Mouse (Mus musculus): ENCODE measurements around the gene Tent4b. TPM values are rescaled to one million over a fixed set of nuclear protein-coding genes. Genes with fewer than 3 reads are reported as not detected.

The Tent4b gene
- polyA plus RNA-seq, 1 experiment from 2014 or later = 4.0 TPM

- peak; percentile 37; the same call in 1 of the 2 replicates for ATAC-seq (ENCODE audit: low read depth)
- WGBS (ENCODE audit: insufficient replicate concordance) = 40% methylated on average over 3 of the region's 3 CpGs
- peak; percentile 48 for DNase-seq
- H3K4me3 ChIP-seq (replicated peaks) = no peak overlapping the region
- peak overlapping the region; percentile 50 for H3K4me2 ChIP-seq
- H3K9me3 ChIP-seq (replicated peaks) = no peaks in the 10 kb centered on the region
- peaks cover 99% of the 10 kb centered on the region for H3K4me1 ChIP-seq (replicated peaks)
- no peaks in the 10 kb centered on the region for H3K27me3 ChIP-seq
- H3K9ac ChIP-seq = peak overlapping the region; percentile 59
- peaks cover 14% of the 10 kb centered on the region for H3K36me3 ChIP-seq
- H3K27ac ChIP-seq = peak overlapping the region; percentile 76
These were observed 93.9 kb downstream of the Tent4b start for GRCm38 (mm10) chr8:88292926-88293325.

GRCm38 (mm10) chr8:88293590-88294356, 94.8 kb downstream of the Tent4b start:
- Histone ChIP-seq H3K27ac (peak overlapping the region; percentile 76), H3K4me1 (replicated peaks) (peaks cover 99% of the 10 kb centered on the region), H3K9me3 (replicated peaks) (no peaks in the 10 kb centered on the region), H3K9ac (peak overlapping the region; percentile 59), H3K4me2 (peak overlapping the region; percentile 50), H3K4me3 (replicated peaks) (peak overlapping the region; percentile 38), H3K36me3 (peaks cover 14% of the 10 kb centered on the region), H3K27me3 (no peaks in the 10 kb centered on the region)
- DNase-seq (peak; percentile 37), ATAC-seq (ENCODE audit: low read depth) (no peak)
- 27% methylated on average over 9 of the region's 9 CpGs for WGBS (ENCODE audit: insufficient replicate concordance)

GRCm38 (mm10) chr8:88294977-88295376, 96.0 kb downstream of the Tent4b start:
- ATAC-seq (ENCODE audit: low read depth) (no peak), DNase-seq (no peak)
- Histone ChIP-seq H3K4me1 (replicated peaks) (peaks cover 99% of the 10 kb centered on the region), H3K4me2 (peak overlapping the region; percentile 50), H3K4me3 (replicated peaks) (peak overlapping the region; percentile 38), H3K9ac (peak overlapping the region; percentile 59), H3K36me3 (peaks cover 14% of the 10 kb centered on the region), H3K27me3 (no peaks in the 10 kb centered on the region), H3K9me3 (replicated peaks) (no peaks in the 10 kb centered on the region), H3K27ac (peak overlapping the region; percentile 76)
- 46% methylated on average over 2 of the region's 2 CpGs for WGBS (ENCODE audit: insufficient replicate concordance)

- H3K4me3 ChIP-seq (replicated peaks) = peak overlapping the region; percentile 22; the same call in 1 of the 2 replicates
- peak overlapping the region; percentile 91 for H3K4me2 ChIP-seq
- H3K9ac ChIP-seq = peak overlapping the region; percentile 90
- no peaks in the 10 kb centered on the region for H3K27me3 ChIP-seq
- H3K9me3 ChIP-seq (replicated peaks) = no peaks in the 10 kb centered on the region
- peak; percentile 72 for DNase-seq
- peak overlapping the region; percentile 96 for H3K27ac ChIP-seq
- H3K4me1 ChIP-seq (replicated peaks) = peaks cover 98% of the 10 kb centered on the region
- WGBS (ENCODE audit: insufficient replicate concordance) = 16% methylated on average over 12 of the region's 12 CpGs
- ATAC-seq (ENCODE audit: low read depth) = peak; percentile 79
- H3K36me3 ChIP-seq = peaks cover 15% of the 10 kb centered on the region
These were observed 99.1 kb downstream of the Tent4b start for GRCm38 (mm10) chr8:88297976-88298732.

GRCm38 (mm10) chr8:88298733-88299103, 99.7 kb downstream of the Tent4b start:
- Histone ChIP-seq H3K27ac (peak overlapping the region; percentile 96), H3K9me3 (replicated peaks) (no peaks in the 10 kb centered on the region), H3K4me2 (peak overlapping the region; percentile 91), H3K36me3 (peaks cover 20% of the 10 kb centered on the region), H3K4me3 (replicated peaks) (peak overlapping the region; percentile 22; the same call in 1 of the 2 replicates), H3K4me1 (replicated peaks) (peaks cover 98% of the 10 kb centered on the region), H3K27me3 (no peaks in the 10 kb centered on the region), H3K9ac (peak overlapping the region; percentile 90)
- ATAC-seq (ENCODE audit: low read depth) = no peak
- no peak for DNase-seq
- WGBS (ENCODE audit: insufficient replicate concordance) = 72% methylated on average over 10 of the region's 10 CpGs

- Histone ChIP-seq H3K27ac (peak overlapping the region; percentile 96), H3K9ac (peak overlapping the region; percentile 90), H3K27me3 (no peaks in the 10 kb centered on the region), H3K4me3 (replicated peaks) (peak overlapping the region; percentile 72), H3K36me3 (peaks cover 24% of the 10 kb centered on the region), H3K4me1 (replicated peaks) (peaks cover 96% of the 10 kb centered on the region), H3K9me3 (replicated peaks) (no peaks in the 10 kb centered on the region), H3K4me2 (peak overlapping the region; percentile 91)
- peak; percentile 84 for ATAC-seq (ENCODE audit: low read depth)
- peak; percentile 75 for DNase-seq
- WGBS (ENCODE audit: insufficient replicate concordance) = 19% methylated on average over 10 of the region's 10 CpGs
These were observed 101.0 kb downstream of the Tent4b start for GRCm38 (mm10) chr8:88299907-88300603.

- H3K36me3 ChIP-seq = peaks cover 24% of the 10 kb centered on the region
- WGBS (ENCODE audit: insufficient replicate concordance) = 41% methylated on average over 15 of the region's 15 CpGs
- H3K4me2 ChIP-seq = peak overlapping the region; percentile 91
- no peaks in the 10 kb centered on the region for H3K27me3 ChIP-seq
- DNase-seq (no peak), ATAC-seq (ENCODE audit: low read depth) (peak; percentile 58)
- H3K4me3 ChIP-seq (replicated peaks) = peak overlapping the region; percentile 72
- no peaks in the 10 kb centered on the region for H3K9me3 ChIP-seq (replicated peaks)
- peak overlapping the region; percentile 90 for H3K9ac ChIP-seq
- H3K27ac ChIP-seq = peak overlapping the region; percentile 96
- peaks cover 89% of the 10 kb centered on the region for H3K4me1 ChIP-seq (replicated peaks)
These were observed 102.8 kb downstream of the Tent4b start for GRCm38 (mm10) chr8:88301589-88302437.

- DNase-seq (no peak), ATAC-seq (ENCODE audit: low read depth) (no peak)
- no peak overlapping the region for H3K27ac ChIP-seq
- H3K4me3 ChIP-seq (replicated peaks) = no peak overlapping the region
- H3K9me3 ChIP-seq (replicated peaks) = no peaks in the 10 kb centered on the region
- H3K36me3 ChIP-seq = peaks cover 57% of the 10 kb centered on the region
- H3K9ac ChIP-seq = no peak overlapping the region
- 75% methylated on average over 4 of the region's 4 CpGs for WGBS (ENCODE audit: insufficient replicate concordance)
- no peaks in the 10 kb centered on the region for H3K27me3 ChIP-seq
- H3K4me2 ChIP-seq = no peak overlapping the region
- peaks cover 54% of the 10 kb centered on the region for H3K4me1 ChIP-seq (replicated peaks)
These were observed 106.8 kb downstream of the Tent4b start for GRCm38 (mm10) chr8:88305814-88306213.

GRCm38 (mm10) chr8:88306511-88306910, 107.5 kb downstream of the Tent4b start:
- Histone ChIP-seq H3K9me3 (replicated peaks) (no peaks in the 10 kb centered on the region), H3K4me2 (no peak overlapping the region), H3K36me3 (peaks cover 64% of the 10 kb centered on the region), H3K9ac (no peak overlapping the region), H3K27ac (no peak overlapping the region), H3K27me3 (no peaks in the 10 kb centered on the region), H3K4me1 (replicated peaks) (peaks cover 47% of the 10 kb centered on the region), H3K4me3 (replicated peaks) (no peak overlapping the region)
- no peak for DNase-seq
- no peak for ATAC-seq (ENCODE audit: low read depth)
- WGBS (ENCODE audit: insufficient replicate concordance) = 64% methylated on average over 14 of the region's 14 CpGs

- 89% methylated on average over 4 of the region's 4 CpGs for WGBS (ENCODE audit: insufficient replicate concordance)
- H3K4me2 ChIP-seq = no peak overlapping the region
- H3K4me3 ChIP-seq (replicated peaks) = no peak overlapping the region
- H3K27me3 ChIP-seq = no peaks in the 10 kb centered on the region
- no peaks in the 10 kb centered on the region for H3K9me3 ChIP-seq (replicated peaks)
- H3K36me3 ChIP-seq = peaks cover 75% of the 10 kb centered on the region
- no peak for ATAC-seq (ENCODE audit: low read depth)
- H3K9ac ChIP-seq = no peak overlapping the region
- H3K27ac ChIP-seq = no peak overlapping the region
- H3K4me1 ChIP-seq (replicated peaks) = peaks cover 35% of the 10 kb centered on the region
- no peak for DNase-seq
These were observed 108.7 kb downstream of the Tent4b start for GRCm38 (mm10) chr8:88307736-88308135.

Data from liver, embryonic 13.5 days (tissue).